Mouse (Mus musculus) MEL (cell line): ENCODE data around the gene Scamp2. TPM values are rescaled to one million over a fixed set of nuclear protein-coding genes. Genes with fewer than 3 reads are reported as not detected.

Source experiments
- DNase-seq: peaks from one replicate; pipeline ENCODE4 v3.0.0; 2011; ENCODE audit warnings: low read depth, low spot score
- H3K27ac ChIP-seq: 2 replicates; pipeline ENCODE4 v1.5.1; 2012; ENCODE audit warnings: low read depth, mild to moderate bottlenecking, control low read depth, low read length, moderate library complexity; ENCODE audit not compliant: control insufficient read depth
- H3K27me3 ChIP-seq, 2 experiments: fragments of 150-350 bp in 1 of 2; sonication (generic) in 1 of 2; 2 replicates each; pipeline ENCODE4 v1.6.1; 2012; ENCODE audit warnings: low read length in 2 of 2, mild to moderate bottlenecking in 2 of 2, improper control_type of control experiment in 1 of 2, moderate library complexity in 1 of 2; ENCODE audit not compliant: insufficient read depth in 2 of 2, control insufficient read depth in 1 of 2
- H3K36me3 ChIP-seq, 2 experiments: 2 replicates each; pipeline ENCODE4 v1.6.1; 2012 to 2014; ENCODE audit warnings: low read length in 2 of 2, improper control_type of control experiment in 1 of 2, inconsistent platforms in 1 of 2, mild to moderate bottlenecking in 1 of 2; ENCODE audit not compliant: insufficient read depth in 2 of 2, control insufficient read depth in 1 of 2
- H3K4me1 ChIP-seq, 2 experiments: fragments of 150-350 bp in 1 of 2; sonication (generic) in 1 of 2; 2 replicates each; pipeline ENCODE4 v1.6.1; 2012; ENCODE audit warnings: low read length in 2 of 2, improper control_type of control experiment in 1 of 2, mild to moderate bottlenecking in 1 of 2; ENCODE audit not compliant: insufficient read depth in 2 of 2, control insufficient read depth in 1 of 2
- H3K4me3 ChIP-seq, 2 experiments: fragments of 150-350 bp in 1 of 2; sonication (generic) in 1 of 2; 2 replicates each; pipeline ENCODE4 v1.5.1; 2012; ENCODE audit warnings: low read depth in 2 of 2, low read length in 2 of 2, mild to moderate bottlenecking in 2 of 2, moderate library complexity in 2 of 2, control low read depth in 1 of 2, improper control_type of control experiment in 1 of 2; ENCODE audit not compliant: control insufficient read depth in 1 of 2, insufficient read depth in 1 of 2
- H3K79me2 ChIP-seq: 2 replicates; pipeline ENCODE4 v1.6.1; 2012; ENCODE audit warnings: mild to moderate bottlenecking, low read length, moderate library complexity; ENCODE audit not compliant: control insufficient read depth, poor library complexity, insufficient read depth
- H3K9ac ChIP-seq: 2 replicates; pipeline ENCODE4 v1.6.1; 2012; ENCODE audit warnings: low read depth, mild to moderate bottlenecking, control low read depth, low read length, moderate library complexity; ENCODE audit not compliant: control insufficient read depth, poor library complexity, severe bottlenecking
- H3K9me3 ChIP-seq: fragments of 150-350 bp; sonication (generic); replicated peaks from 2 replicates; pipeline ENCODE4 v1.6.1; 2012; ENCODE audit warnings: mild to moderate bottlenecking, low read length, improper control_type of control experiment, moderate library complexity; ENCODE audit not compliant: insufficient read depth
- BHLHE40 ChIP-seq: IDR thresholded peaks from 2 replicates; pipeline ENCODE4 v1.6.1; 2012; ENCODE audit warnings: low read depth, mild to moderate bottlenecking, inconsistent platforms, low read length, improper control_type of control experiment, borderline replicate concordance
- CTCF ChIP-seq, 3 experiments: IDR thresholded peaks in 2 of 3; conservative IDR thresholded peaks in 1 of 3; 2 replicates each; pipeline ENCODE4 v1.5.1; 2011 to 2012; ENCODE audit warnings: low read length in 3 of 3, low read depth in 2 of 3, mild to moderate bottlenecking in 2 of 3, improper control_type of control experiment in 1 of 3, inconsistent platforms in 1 of 3, mixed read lengths in 1 of 3, moderate library complexity in 1 of 3; ENCODE audit not compliant: control insufficient read depth in 1 of 3, insufficient read depth in 1 of 3, poor library complexity in 1 of 3, severe bottlenecking in 1 of 3
- ELF1 ChIP-seq: IDR thresholded peaks from 2 replicates; pipeline ENCODE4 v1.6.1; 2014; ENCODE audit warnings: low read depth, mild to moderate bottlenecking, inconsistent platforms, low read length, improper control_type of control experiment, moderate library complexity
- ETS1 ChIP-seq: IDR thresholded peaks from 2 replicates; pipeline ENCODE4 v1.6.1; 2012; ENCODE audit warnings: low read depth, mild to moderate bottlenecking, inconsistent platforms, low read length, improper control_type of control experiment, moderate library complexity
- GABPA ChIP-seq: IDR thresholded peaks from 2 replicates; pipeline ENCODE4 v1.6.1; 2012; ENCODE audit warnings: low read depth, mild to moderate bottlenecking, inconsistent platforms, low read length, improper control_type of control experiment, moderate library complexity
- GATA1 ChIP-seq: IDR thresholded peaks from 2 replicates; pipeline ENCODE4 v1.6.1; 2011; ENCODE audit warnings: low read depth, low read length, improper control_type of control experiment
- KAT2A ChIP-seq: conservative IDR thresholded peaks from 2 replicates; pipeline ENCODE4 v1.6.1; 2012; ENCODE audit warnings: low read depth, low read length, improper control_type of control experiment, inconsistent platforms
- MAX ChIP-seq: IDR thresholded peaks from 2 replicates; pipeline ENCODE4 v1.6.1; 2011; ENCODE audit warnings: low read length, improper control_type of control experiment
- MEF2A ChIP-seq: IDR thresholded peaks from 2 replicates; pipeline ENCODE4 v1.6.1; 2014; ENCODE audit warnings: low read depth, mild to moderate bottlenecking, inconsistent platforms, low read length, improper control_type of control experiment; ENCODE audit not compliant: poor library complexity, insufficient replicate concordance, severe bottlenecking; ENCODE audit errors: extremely low read depth
- MXI1 ChIP-seq: IDR thresholded peaks from 2 replicates; pipeline ENCODE4 v1.6.1; 2011; ENCODE audit warnings: mild to moderate bottlenecking, low read depth, low read length, improper control_type of control experiment
- MYC ChIP-seq: IDR thresholded peaks from 2 replicates; pipeline ENCODE4 v1.6.1; 2011; ENCODE audit warnings: low read depth, mild to moderate bottlenecking, low read length, improper control_type of control experiment, moderate library complexity
- POLR2A ChIP-seq, 2 experiments: IDR thresholded peaks; 2 replicates each; pipeline ENCODE4 v1.6.1; 2011 to 2012; ENCODE audit warnings: low read length in 2 of 2, mild to moderate bottlenecking in 2 of 2, control low read depth in 1 of 2, improper control_type of control experiment in 1 of 2, low read depth in 1 of 2, moderate library complexity in 1 of 2; ENCODE audit not compliant: control insufficient read depth in 1 of 2, insufficient read depth in 1 of 2, poor library complexity in 1 of 2
- SMC3 ChIP-seq: IDR thresholded peaks from 2 replicates; pipeline ENCODE4 v1.6.1; 2011; ENCODE audit warnings: low read depth, low read length, improper control_type of control experiment
- TBP ChIP-seq: IDR thresholded peaks from 2 replicates; pipeline ENCODE4 v1.8.0; 2011; ENCODE audit warnings: low read depth, low read length, improper control_type of control experiment
- TCF12 ChIP-seq: IDR thresholded peaks from 2 replicates; pipeline ENCODE4 v1.6.1; 2014; ENCODE audit warnings: low read depth, mild to moderate bottlenecking, inconsistent platforms, low read length, improper control_type of control experiment, moderate library complexity
- UBTF ChIP-seq: IDR thresholded peaks from 2 replicates; pipeline ENCODE4 v1.6.1; 2012; ENCODE audit warnings: low read depth, mild to moderate bottlenecking, inconsistent platforms, low read length, improper control_type of control experiment, moderate library complexity, borderline replicate concordance; ENCODE audit not compliant: insufficient read depth
- USF2 ChIP-seq, 2 experiments: IDR thresholded peaks; 2 replicates each; pipeline ENCODE4 v1.6.1; 2011 to 2012; ENCODE audit warnings: improper control_type of control experiment in 2 of 2, low read length in 2 of 2, borderline replicate concordance in 1 of 2, inconsistent platforms in 1 of 2, low read depth in 1 of 2, mild to moderate bottlenecking in 1 of 2; ENCODE audit not compliant: insufficient read depth in 1 of 2
- ZKSCAN1 ChIP-seq: IDR thresholded peaks from 2 replicates; pipeline ENCODE4 v1.6.1; 2012; ENCODE audit warnings: low read depth, mild to moderate bottlenecking, inconsistent platforms, low read length, improper control_type of control experiment, moderate library complexity
- polyA plus RNA-seq, 2 experiments: library from polyadenylated mRNA; stranded (reverse) in 1 of 2; unstranded in 1 of 2; fragments of >175 nt in 1 of 2; fragments of >200 nt in 1 of 2; gene quantifications; 2 replicates each; pipeline versions ENCODE4 v1.2.1 to v1.2.4; 2012; ENCODE audit warnings: low replicate concordance in 2 of 2, low read depth in 1 of 2; ENCODE audit not compliant: insufficient read length in 2 of 2, insufficient read depth in 1 of 2, missing spikeins in 1 of 2
- total RNA-seq: library from RNA; depleted of rRNA; stranded (reverse); fragments of 300-350 nt; gene quantifications from 2 replicates; pipeline ENCODE4 v1.2.3, GENCODE M21; 2012

Scamp2 gene
- total and polyA plus RNA-seq, 3 experiments: 35.4 to 51.4 TPM; not detected in 1

DNA sequence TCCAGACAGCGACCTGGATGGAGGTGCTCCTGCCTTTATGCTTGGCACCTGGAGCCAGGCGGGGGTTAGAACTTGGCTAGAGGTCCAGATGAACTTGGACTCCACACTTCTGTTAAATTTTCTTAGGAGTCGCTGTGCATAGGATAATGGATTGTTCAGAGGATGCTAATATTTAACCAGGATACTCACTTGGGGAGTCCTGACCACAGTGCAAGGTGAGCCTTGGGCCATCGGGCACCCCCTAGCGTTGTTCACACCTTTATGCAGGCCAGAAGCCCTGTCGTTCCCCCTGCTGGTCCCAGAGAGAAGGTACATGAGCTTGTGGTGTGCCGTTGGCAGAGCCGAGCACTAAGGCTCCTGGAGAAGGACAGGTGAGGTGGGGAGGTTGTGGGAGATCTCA is 6.1 kb downstream of the Scamp2 start:
- H3K27me3 ChIP-seq: no peaks in the 10 kb centered on the region
- peaks cover 2 to 14% of the 10 kb centered on the region in 2 experiments for H3K4me1 ChIP-seq
- no peak for DNase-seq
- H3K36me3 ChIP-seq: peaks cover 3 to 11% of the 10 kb centered on the region in 2 experiments
- no peaks in the 10 kb centered on the region for H3K9me3 ChIP-seq
- H3K4me3 ChIP-seq: no peak overlapping the region
- H3K27ac ChIP-seq: no peak overlapping the region
- no peak for TF ChIP-seq BHLHE40
- TF ChIP-seq ELF1: no peak
- TF ChIP-seq MXI1: no peak
- no peak for TF ChIP-seq MYC
- no peak overlapping the region for H3K9ac ChIP-seq
- peaks cover 22% of the 10 kb centered on the region for H3K79me2 ChIP-seq

DNA sequence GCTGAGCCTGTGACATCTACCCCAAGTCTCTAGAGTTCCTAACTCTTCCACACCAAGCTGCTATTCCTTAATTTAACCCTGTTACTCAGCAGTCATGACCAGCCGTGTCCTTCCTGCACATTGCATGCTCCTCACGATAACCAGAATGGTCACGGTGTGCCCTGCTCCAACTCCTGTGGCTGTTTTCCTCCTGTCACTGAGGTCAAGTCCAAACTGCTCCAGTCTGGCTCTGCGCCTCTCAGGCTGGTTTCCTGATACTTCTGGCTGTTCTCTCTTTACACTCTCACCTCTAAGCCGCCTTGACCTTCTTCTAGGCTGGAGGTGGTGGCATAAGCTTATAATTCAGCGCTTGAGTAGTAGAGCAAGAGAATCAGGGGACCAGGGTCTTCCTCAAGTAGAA is 7.8 kb downstream of the Scamp2 start:
- no peaks in the 10 kb centered on the region for H3K9me3 ChIP-seq
- no peak overlapping the region for H3K4me3 ChIP-seq
- no peak overlapping the region for H3K27ac ChIP-seq
- no peaks in the 10 kb centered on the region for H3K4me1 ChIP-seq
- peaks cover 12% of the 10 kb centered on the region for H3K79me2 ChIP-seq
- no peak for DNase-seq
- TF ChIP-seq ELF1: no peak
- TF ChIP-seq TBP: no peak
- no peak for TF ChIP-seq BHLHE40
- TF ChIP-seq GATA1: no peak
- TF ChIP-seq MAX: no peak
- no peak for TF ChIP-seq ETS1
- no peak for TF ChIP-seq UBTF
- no peak for TF ChIP-seq SMC3
- no peak for TF ChIP-seq KAT2A
- no peak for TF ChIP-seq POLR2A (IDR thresholded peaks at IDR 0.05; ENCODE audit: control insufficient read depth in 1 of 2, insufficient read depth in 1 of 2, low read depth in 1 of 2, low read length in 2 of 2, poor library complexity in 1 of 2)
- no peak for TF ChIP-seq GABPA
- TF ChIP-seq MEF2A: no peak
- TF ChIP-seq ZKSCAN1: no peak
- TF ChIP-seq CTCF (IDR thresholded peaks at IDR 0.05 in 2 of 3, conservative IDR thresholded peaks at IDR 0.05 in 1 of 3; ENCODE audit: control insufficient read depth in 1 of 3, insufficient read depth in 1 of 3, low read depth in 2 of 3, low read length in 3 of 3, poor library complexity in 1 of 3, severe bottlenecking in 1 of 3): no peak
- no peak for TF ChIP-seq USF2 (IDR thresholded peaks at IDR 0.05; ENCODE audit: borderline replicate concordance in 1 of 2, insufficient read depth in 1 of 2, low read depth in 1 of 2, low read length in 2 of 2)
- no peak for TF ChIP-seq TCF12
- peaks cover 0 to 3% of the 10 kb centered on the region in 2 experiments; a peak in 3 of 4 replicates for H3K36me3 ChIP-seq
- no peaks in the 10 kb centered on the region for H3K27me3 ChIP-seq
- no peak overlapping the region for H3K9ac ChIP-seq
